Comparison of ENCODE assay signal across 7 mouse cellular contexts in genomic region chr13:54469012-54469354, GRCm38 (mm10). TPM values are rescaled to one million over a fixed set of nuclear protein-coding genes. Genes with fewer than 3 reads are reported as not detected.
DNase-seq lines count a peak whose midpoint lies in the region; ATAC-seq and TF ChIP-seq lines count a peak whose summit lies in the region.

No protein-coding gene starts in this region.

- 0 out of 2 replicates have a peak, but pooled peaks cover 2% of the 10 kb centered on the region for H3K9me3 ChIP-seq in neural tube, embryonic 11.5 days (ENCODE audit: control insufficient read depth, low read length)
- peaks cover 6% of the 10 kb centered on the region; the same call in 1 of the 2 replicates for H3K9me3 ChIP-seq in forebrain, embryonic 11.5 days (ENCODE audit: control insufficient read depth, low read length)
- H3K9me3 ChIP-seq in limb, embryonic 14.5 days (ENCODE audit: control insufficient read depth, low read length) = no peaks in the 10 kb centered on the region; the same call in 1 of the 2 replicates
- H3K9me3 ChIP-seq in stomach, embryonic 16.5 days (replicated peaks; ENCODE audit: control insufficient read depth, low read length) = peaks cover 3% of the 10 kb centered on the region; the same call in 1 of the 2 replicates

- no peak for DNase-seq in neural tube, embryonic 11.5 days (ENCODE audit: low spot score)
- no peak for DNase-seq in neural tube, embryonic 10.5 days (ENCODE audit: extremely low spot score, low spot score)
- no peak for DNase-seq in forebrain, embryonic 11.5 days (ENCODE audit: low spot score)
- DNase-seq in limb, embryonic 14.5 days (ENCODE audit: low spot score) = no peak
- no peak for DNase-seq in urinary bladder, postnatal 10 days (ENCODE audit: low spot score)
- DNase-seq in left cerebral cortex, postnatal 4 days = no peak

- peak overlapping the region; percentile 79 for H3K4me3 ChIP-seq in neural tube, embryonic 11.5 days (ENCODE audit: low read depth, low read length)
- H3K4me3 ChIP-seq in forebrain, embryonic 11.5 days (ENCODE audit: low read depth, low read length) = peak overlapping the region; percentile 92
- H3K4me3 ChIP-seq in limb, embryonic 14.5 days (replicated peaks; ENCODE audit: low read length) = peak overlapping the region; percentile 92
- H3K4me3 ChIP-seq in stomach, embryonic 16.5 days (replicated peaks; ENCODE audit: low read length) = peak overlapping the region; percentile 98

- ATAC-seq in neural tube, embryonic 11.5 days (ENCODE audit: insufficient read depth, low FRiP score, low TSS enrichment) = peak; percentile 69; the same call in 1 of the 2 replicates
- peak; percentile 76 for ATAC-seq in forebrain, embryonic 11.5 days (replicated peaks; ENCODE audit: low FRiP score)
- peak; percentile 46; the same call in 1 of the 2 replicates for ATAC-seq in limb, embryonic 14.5 days (ENCODE audit: low FRiP score, low read depth)
- ATAC-seq in stomach, embryonic 16.5 days (ENCODE audit: insufficient read depth, low FRiP score) = peak; percentile 66; the same call in 1 of the 2 replicates

- H3K4me1 ChIP-seq in neural tube, embryonic 11.5 days (ENCODE audit: control insufficient read depth, insufficient read depth, low read length) = peaks cover 3% of the 10 kb centered on the region; the same call in 1 of the 2 replicates
- H3K4me1 ChIP-seq in forebrain, embryonic 11.5 days (replicated peaks; ENCODE audit: control insufficient read depth, insufficient read depth, low read length) = peaks cover 3% of the 10 kb centered on the region; the same call in 1 of the 2 replicates
- peaks cover 8% of the 10 kb centered on the region for H3K4me1 ChIP-seq in limb, embryonic 14.5 days (ENCODE audit: control insufficient read depth, insufficient read depth, low read length)
- H3K4me1 ChIP-seq in stomach, embryonic 16.5 days (ENCODE audit: control insufficient read depth, insufficient read depth, low read length) = peaks cover 7% of the 10 kb centered on the region

- 18% methylated on average over 4 of the region's 4 CpGs for WGBS in neural tube, embryonic 11.5 days
- 22% methylated on average over 4 of the region's 4 CpGs for WGBS in forebrain, embryonic 11.5 days
- 17% methylated on average over 4 of the region's 4 CpGs for WGBS in limb, embryonic 14.5 days
- 15% methylated on average over 4 of the region's 4 CpGs for WGBS in stomach, embryonic 16.5 days

- 0 out of 2 replicates have a peak overlapping the region, but pooled peaks have one; percentile 28 for H3K4me2 ChIP-seq in neural tube, embryonic 11.5 days (ENCODE audit: low read depth)
- H3K4me2 ChIP-seq in forebrain, embryonic 11.5 days (ENCODE audit: low read depth, low read length, severe bottlenecking) = peak overlapping the region; percentile 40; the same call in 1 of the 2 replicates
- H3K4me2 ChIP-seq in limb, embryonic 14.5 days (replicated peaks; ENCODE audit: low read depth, low read length, severe bottlenecking) = peak overlapping the region; percentile 85
- peak overlapping the region; percentile 52 for H3K4me2 ChIP-seq in stomach, embryonic 16.5 days (ENCODE audit: low read depth, low read length)

- no peak overlapping the region for H3K27ac ChIP-seq in neural tube, embryonic 11.5 days (ENCODE audit: low read depth, low read length)
- no peak overlapping the region for H3K27ac ChIP-seq in forebrain, embryonic 11.5 days (ENCODE audit: low read depth, low read length)
- no peak overlapping the region for H3K27ac ChIP-seq in limb, embryonic 14.5 days (replicated peaks; ENCODE audit: low read depth, low read length)
- H3K27ac ChIP-seq in stomach, embryonic 16.5 days (ENCODE audit: low read length) = no peak overlapping the region

- no peaks in the 10 kb centered on the region for H3K27me3 ChIP-seq in neural tube, embryonic 11.5 days (ENCODE audit: control insufficient read depth, insufficient read depth, low read length)
- H3K27me3 ChIP-seq in forebrain, embryonic 11.5 days (ENCODE audit: control insufficient read depth, insufficient read depth, low read length) = no peaks in the 10 kb centered on the region
- H3K27me3 ChIP-seq in limb, embryonic 14.5 days (ENCODE audit: control insufficient read depth, insufficient read depth, low read length) = no peaks in the 10 kb centered on the region
- no peaks in the 10 kb centered on the region for H3K27me3 ChIP-seq in stomach, embryonic 16.5 days (ENCODE audit: control insufficient read depth, insufficient read depth, low read length)

- H3K36me3 ChIP-seq in neural tube, embryonic 11.5 days (ENCODE audit: control insufficient read depth, insufficient read depth, low read length) = peaks cover 21% of the 10 kb centered on the region
- peaks cover 25% of the 10 kb centered on the region for H3K36me3 ChIP-seq in forebrain, embryonic 11.5 days (ENCODE audit: control insufficient read depth, insufficient read depth, low read length)
- H3K36me3 ChIP-seq in limb, embryonic 14.5 days (ENCODE audit: control insufficient read depth, insufficient read depth, low read length) = peaks cover 36% of the 10 kb centered on the region
- peaks cover 28% of the 10 kb centered on the region for H3K36me3 ChIP-seq in stomach, embryonic 16.5 days (ENCODE audit: control insufficient read depth, insufficient read depth, low read length)

- intact Hi-C loops in left cerebral cortex, postnatal 4 days (cut with DNase I) = loop anchor here (10.0 kb wide), 1 partner anchor 96 kb away; the partner anchor contains the start of gene 4833439L19Rik

- no peak for TF ChIP-seq POLR2A in limb, embryonic 14.5 days (IDR thresholded peaks at IDR 0.05; ENCODE audit: borderline replicate concordance, extremely low read depth, insufficient read depth, insufficient read length)

- H3K9ac ChIP-seq in neural tube, embryonic 11.5 days (ENCODE audit: low read length) = no peak overlapping the region; the same call in 1 of the 2 replicates
- no peak overlapping the region for H3K9ac ChIP-seq in forebrain, embryonic 11.5 days (ENCODE audit: low read length)
- H3K9ac ChIP-seq in limb, embryonic 14.5 days (ENCODE audit: low read depth, low read length, severe bottlenecking) = no peak overlapping the region; the same call in 1 of the 2 replicates
- peak overlapping the region; percentile 56 for H3K9ac ChIP-seq in stomach, embryonic 16.5 days (ENCODE audit: low read length)

RNA-seq across cellular contexts. Expression of gene Thoc3, which starts 0.3 kb away (rescaled TPM):
- polyA plus RNA-seq in neural tube, embryonic 11.5 days (2014; fragmentation: Nextera tagmentation; extraction: Ambion mirVana) = 153 and 154 TPM in 2 replicates
- 146 and 152 TPM in 2 replicates for polyA plus RNA-seq in forebrain, embryonic 11.5 days (2014; fragmentation: Nextera tagmentation; extraction: Ambion mirVana)
- polyA plus RNA-seq in limb, embryonic 14.5 days (2012; rRNA removed) = 48.4 and 48.9 TPM in 2 replicates
- polyA plus RNA-seq in limb, embryonic 14.5 days (2014; fragmentation: Nextera tagmentation; extraction: Ambion mirVana) = 118 and 122 TPM in 2 replicates
- 96.5 and 99.5 TPM in 2 replicates for polyA plus RNA-seq in stomach, embryonic 16.5 days (2015; fragmentation: Nextera tagmentation; extraction: Ambion mirVana)
- total RNA-seq in left cerebral cortex, postnatal 4 days (2021) = 10 to 100 TPM; 43.8 to 45.4 TPM

RNA-seq across cellular contexts. Expression of gene Simc1, which starts 34.6 kb away (rescaled TPM):
- polyA plus RNA-seq in neural tube, embryonic 11.5 days (2014; fragmentation: Nextera tagmentation; extraction: Ambion mirVana) = 19.5 and 26.6 TPM in 2 replicates
- 18.6 and 20.3 TPM in 2 replicates for polyA plus RNA-seq in forebrain, embryonic 11.5 days (2014; fragmentation: Nextera tagmentation; extraction: Ambion mirVana)
- polyA plus RNA-seq in limb, embryonic 14.5 days (2012; rRNA removed) = 21.0 and 25.0 TPM in 2 replicates
- polyA plus RNA-seq in limb, embryonic 14.5 days (2014; fragmentation: Nextera tagmentation; extraction: Ambion mirVana) = 13.8 and 14.8 TPM in 2 replicates
- polyA plus RNA-seq in stomach, embryonic 16.5 days (2015; fragmentation: Nextera tagmentation; extraction: Ambion mirVana) = 7.9 and 8.6 TPM in 2 replicates
- total RNA-seq in left cerebral cortex, postnatal 4 days (2021) = 10 to 100 TPM; 30.5 to 34.3 TPM

Comparison
In these comparisons a context has a peak if more than half of its experiments do, and no peak if none do; other contexts are left out.
1. H3K4me2 ChIP-seq: peak in every context shown above with its lines; median percentile 85 in limb, embryonic 14.5 days; 52 in stomach, embryonic 16.5 days; 40 in forebrain, embryonic 11.5 days; 28 in neural tube, embryonic 11.5 days.